Mouse (Mus musculus) embryonic facial prominence, embryonic 14.5 days (tissue): ENCODE data around the gene Hes2. TPM values are rescaled to one million over a fixed set of nuclear protein-coding genes. Genes with fewer than 3 reads are reported as not detected.
A peak's percentile ranks its signal among the peaks of the same experiment; 100 is the strongest.

Experiments used
- ATAC-seq: fragments of 200-750 bp; cut with Nextera tagmentation; 2 replicates; pipeline ENCODE4 v1.8.0; 2017; ENCODE audit warnings: low read depth, moderate number of reproducible peaks, moderate TSS enrichment
- DNase-seq: peaks from one replicate; pipeline ENCODE4 v3.0.0-alpha.2; 2015; ENCODE audit warnings: low spot score
- H3K27ac ChIP-seq: fragments of 300-500 bp; sonication (generic); replicated peaks from 2 replicates; pipeline ENCODE4 v1.5.1; 2014; ENCODE audit warnings: low read depth, mild to moderate bottlenecking, low read length, moderate library complexity
- H3K27me3 ChIP-seq: fragments of 300-500 bp; sonication (generic); replicated peaks from 2 replicates; pipeline ENCODE4 v1.6.1; 2014; ENCODE audit warnings: low read length; ENCODE audit not compliant: control insufficient read depth, insufficient read depth
- H3K36me3 ChIP-seq: fragments of 300-500 bp; sonication (generic); 2 replicates; pipeline ENCODE4 v1.6.1; 2014; ENCODE audit warnings: low read length, mixed read lengths; ENCODE audit not compliant: control insufficient read depth, insufficient read depth
- H3K4me1 ChIP-seq: fragments of 300-500 bp; sonication (generic); 2 replicates; pipeline ENCODE4 v1.6.1; 2014; ENCODE audit warnings: antibody characterized with exemption, low read length; ENCODE audit not compliant: control insufficient read depth, insufficient read depth
- H3K4me2 ChIP-seq: fragments of 300-500 bp; sonication (generic); 2 replicates; pipeline ENCODE4 v1.6.1; 2014; ENCODE audit warnings: low read depth, mild to moderate bottlenecking, low read length, moderate library complexity, mixed read lengths
- H3K4me3 ChIP-seq: fragments of 300-500 bp; sonication (generic); 2 replicates; pipeline ENCODE4 v1.5.1; 2014; ENCODE audit warnings: low read depth, mild to moderate bottlenecking, low read length
- H3K9ac ChIP-seq: fragments of 300-500 bp; sonication (generic); 2 replicates; pipeline ENCODE4 v1.6.1; 2014; ENCODE audit warnings: low read depth, mild to moderate bottlenecking, low read length, moderate library complexity, mixed read lengths
- H3K9me3 ChIP-seq: fragments of 300-500 bp; sonication (generic); 2 replicates; pipeline ENCODE4 v1.6.1; 2016; ENCODE audit warnings: low read length; ENCODE audit not compliant: control insufficient read depth
- WGBS: fragments of 180-500 bp; shearing (Covaris S2); extraction: QIAGEN DNeasy Blood & Tissue Kit; methylation state at CpG from one replicate; pipeline ENCODE4 v1.1.7; 2014; 5-methylcytosine and 5-hydroxymethylcytosine counted together
- polyA plus RNA-seq: library from polyadenylated mRNA; unstranded; fragments of >200 nt; fragmentation: Nextera tagmentation; extraction: Ambion mirVana; gene quantifications from 2 replicates; pipeline ENCODE4 v1.2.1, GENCODE M21; 2014

Hes2 gene
- polyA plus RNA-seq, 1 experiment from 2014 or later: 0.25 TPM

DNA sequence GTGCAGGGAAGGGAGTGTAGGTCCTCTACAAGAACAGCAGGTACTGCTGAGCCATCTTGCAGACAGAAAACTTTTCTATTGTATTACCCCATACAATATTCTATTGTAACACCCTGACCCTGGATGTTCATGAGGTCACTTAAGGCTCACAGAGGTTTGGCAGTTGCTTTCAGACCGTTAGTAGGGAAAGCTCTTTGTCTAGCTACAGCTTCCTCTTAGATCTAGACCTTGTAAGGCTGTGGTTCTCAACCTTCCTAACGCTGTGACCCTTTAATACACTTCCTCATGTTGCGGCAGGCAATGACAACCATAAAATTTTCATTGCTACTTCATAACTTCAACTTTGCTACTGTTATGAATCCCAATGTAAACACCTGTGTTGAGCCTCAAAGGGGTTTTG, 18.0 kb downstream of the Hes2 start:
- H3K27ac ChIP-seq: no peak overlapping the region
- no peaks in the 10 kb centered on the region for H3K36me3 ChIP-seq
- no peak overlapping the region for H3K9ac ChIP-seq
- WGBS: 73% methylated on average over 3 of the region's 3 CpGs
- no peak for ATAC-seq
- peaks cover 18% of the 10 kb centered on the region for H3K27me3 ChIP-seq
- peaks cover 5% of the 10 kb centered on the region for H3K4me1 ChIP-seq
- H3K4me2 ChIP-seq: no peak overlapping the region
- no peaks in the 10 kb centered on the region for H3K9me3 ChIP-seq
- DNase-seq: no peak
- H3K4me3 ChIP-seq: no peak overlapping the region

DNA sequence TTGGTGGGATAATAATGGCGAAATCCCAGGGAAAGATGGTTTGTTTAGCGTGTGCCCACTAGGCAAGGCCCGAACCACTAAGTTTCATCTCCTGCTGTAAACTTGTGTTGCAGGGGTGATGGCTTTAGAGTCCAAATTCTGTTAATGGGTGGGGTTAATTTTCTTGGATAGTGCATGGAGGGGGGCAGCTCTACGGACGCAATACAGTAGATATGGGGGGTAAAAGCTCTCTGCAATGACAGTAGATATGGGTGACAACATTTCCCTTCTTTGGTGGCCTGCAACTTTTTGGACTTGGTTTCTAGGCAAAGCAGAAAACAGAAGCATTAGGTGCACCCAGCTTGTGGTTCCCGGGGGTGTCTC, 18.5 kb downstream of the Hes2 start:
- peak overlapping the region; percentile 66 for H3K4me3 ChIP-seq
- H3K36me3 ChIP-seq: no peaks in the 10 kb centered on the region
- DNase-seq: no peak
- H3K27ac ChIP-seq: peak overlapping the region; percentile 24; the same call in 1 of the 2 replicates
- H3K27me3 ChIP-seq: peaks cover 18% of the 10 kb centered on the region
- peak overlapping the region; percentile 92 for H3K9ac ChIP-seq
- no peaks in the 10 kb centered on the region for H3K9me3 ChIP-seq
- H3K4me1 ChIP-seq: peaks cover 5% of the 10 kb centered on the region
- 63% methylated on average over 6 of the region's 6 CpGs for WGBS
- no peak for ATAC-seq
- H3K4me2 ChIP-seq: peak overlapping the region; percentile 97

DNA sequence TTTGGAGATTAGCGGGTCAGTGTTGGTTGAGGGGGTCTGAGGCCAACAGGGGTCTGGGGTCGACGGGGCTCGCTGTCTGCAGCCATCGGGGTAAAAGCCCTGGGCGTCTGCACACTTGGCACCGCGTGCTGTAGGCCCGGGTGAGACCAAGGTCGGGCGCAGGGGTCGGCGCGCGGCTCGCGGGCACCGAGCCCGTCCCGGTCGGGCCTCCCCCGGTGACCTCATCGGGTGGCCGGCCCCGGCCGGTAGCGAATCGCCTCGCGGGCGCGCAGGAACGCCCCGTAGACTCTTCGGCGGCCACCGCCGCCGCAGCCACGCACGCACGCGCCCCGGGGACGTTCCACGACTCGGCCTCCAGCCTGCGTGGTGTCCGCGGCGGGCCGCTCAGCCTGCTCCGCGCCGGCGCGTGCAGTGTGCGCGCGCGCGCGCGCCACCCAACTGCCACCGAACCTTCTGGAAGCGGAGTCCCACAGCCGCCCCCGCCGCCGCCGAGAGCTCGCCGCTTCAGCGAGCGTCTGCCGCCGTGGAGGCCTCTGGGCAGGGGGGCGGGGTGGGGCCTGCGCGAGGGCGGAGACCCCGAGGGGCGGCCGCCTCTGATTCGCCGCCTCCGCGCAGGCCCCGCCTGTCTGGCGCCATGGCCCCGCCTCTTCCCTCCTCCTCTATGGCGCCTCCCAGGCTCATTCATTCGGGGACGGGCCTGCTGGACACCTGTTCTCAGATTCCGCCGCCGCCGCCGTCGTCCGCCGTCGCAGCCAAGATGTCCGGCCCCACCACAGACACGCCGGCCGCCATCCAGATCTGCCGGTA, 19.1 kb downstream of the Hes2 start, which contains the start of gene Acot7:
Gene Acot7 (plus strand): TSS at position 598 of the 807 bp plus-strand sequence.
- Histone ChIP-seq H3K36me3 (no peaks in the 10 kb centered on the region), H3K4me3 (peak within 1 kb of the TSS; percentile 66), H3K9me3 (no peaks in the 10 kb centered on the region), H3K27me3 (peaks cover 18% of the 10 kb centered on the region), H3K27ac (peak within 1 kb of the TSS; percentile 24), H3K9ac (peak within 1 kb of the TSS; percentile 92), H3K4me1 (peaks cover 5% of the 10 kb centered on the region), H3K4me2 (peak within 1 kb of the TSS; percentile 97)
- DNase-seq (peak; percentile 96), ATAC-seq (peak; percentile 97)
- 0% methylated on average over 24 of the region's 108 CpGs for WGBS

DNA sequence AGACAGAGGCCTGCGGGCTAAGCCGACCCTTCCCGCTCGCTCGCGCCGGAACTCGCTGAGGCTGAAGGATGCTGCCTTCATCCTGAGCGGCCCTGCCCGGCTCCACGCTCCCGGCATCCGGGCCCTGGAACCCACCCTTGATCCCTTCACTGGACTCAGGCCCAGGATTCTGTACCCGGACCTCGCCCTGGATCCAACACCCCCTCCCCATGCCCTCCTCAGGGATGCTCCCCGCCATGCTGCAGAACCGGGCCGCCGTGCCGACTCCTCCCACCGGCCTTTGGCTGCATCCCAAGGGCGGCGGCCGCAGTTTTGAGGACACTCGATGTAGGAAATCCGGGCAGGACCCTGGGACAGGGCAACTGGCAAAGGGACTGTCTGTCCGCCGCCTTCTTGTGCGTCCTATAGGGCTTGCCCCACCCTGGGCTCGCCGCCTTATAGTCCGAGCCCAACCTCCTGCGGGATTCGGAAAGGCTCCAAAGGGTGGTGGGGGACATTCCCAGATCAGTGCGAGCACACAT, 19.7 kb downstream of the Hes2 start:
- peaks cover 5% of the 10 kb centered on the region for H3K4me1 ChIP-seq
- WGBS: 1% methylated on average over 20 of the region's 35 CpGs
- peak; percentile 57 for ATAC-seq
- H3K4me3 ChIP-seq: peak overlapping the region; percentile 66
- no peaks in the 10 kb centered on the region for H3K36me3 ChIP-seq
- H3K27me3 ChIP-seq: peaks cover 18% of the 10 kb centered on the region
- no peak overlapping the region for H3K27ac ChIP-seq
- DNase-seq: no peak
- H3K9me3 ChIP-seq: no peaks in the 10 kb centered on the region
- H3K9ac ChIP-seq: peak overlapping the region; percentile 92
- peak overlapping the region; percentile 97 for H3K4me2 ChIP-seq

DNA sequence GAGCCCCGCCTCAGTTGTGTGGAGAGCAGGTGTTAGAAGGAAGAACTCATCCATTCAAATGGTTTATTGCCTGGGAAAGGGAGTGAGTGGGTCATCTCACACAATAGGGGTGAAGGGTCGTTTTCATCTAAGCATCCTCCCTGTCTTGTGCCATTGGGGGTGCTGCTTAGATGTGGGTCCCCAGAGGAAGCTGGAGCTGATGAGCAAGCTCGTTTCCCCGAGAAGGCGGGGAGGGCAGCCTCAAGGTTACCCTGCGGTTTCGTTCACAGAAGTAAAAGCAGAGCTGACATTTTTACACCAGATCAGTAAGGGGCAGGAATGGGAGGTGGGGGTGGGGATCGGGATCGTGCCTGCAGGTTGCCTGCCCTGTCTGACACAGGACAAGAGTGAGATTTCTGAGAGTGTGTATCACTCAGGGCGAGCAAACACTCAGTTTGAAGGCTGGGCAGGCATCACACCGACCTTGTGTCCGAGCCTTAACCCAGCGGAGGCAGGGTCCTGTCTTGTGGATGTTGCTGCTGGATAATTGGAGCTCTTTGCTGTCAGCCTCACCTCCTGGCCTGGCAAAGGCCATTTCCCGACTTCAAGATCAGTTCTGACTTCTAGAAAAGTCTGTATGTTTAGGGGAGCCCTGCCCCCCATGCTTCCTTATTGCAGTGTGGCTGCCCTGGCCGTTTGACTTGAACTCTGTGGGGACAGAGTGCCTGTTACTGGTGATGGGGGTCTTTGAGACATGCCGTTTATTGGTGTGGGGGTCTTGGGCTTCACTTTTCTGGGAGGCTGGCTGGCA, 20.4 kb downstream of the Hes2 start:
- ATAC-seq (no peak), DNase-seq (no peak)
- WGBS: 32% methylated on average over 15 of the region's 16 CpGs
- no peaks in the 10 kb centered on the region for H3K36me3 ChIP-seq
- no peak overlapping the region for H3K27ac ChIP-seq
- H3K9me3 ChIP-seq: no peaks in the 10 kb centered on the region
- H3K4me3 ChIP-seq: peak overlapping the region; percentile 66
- H3K4me1 ChIP-seq: peaks cover 5% of the 10 kb centered on the region
- H3K9ac ChIP-seq: peak overlapping the region; percentile 92
- peaks cover 18% of the 10 kb centered on the region for H3K27me3 ChIP-seq
- H3K4me2 ChIP-seq: peak overlapping the region; percentile 97

DNA sequence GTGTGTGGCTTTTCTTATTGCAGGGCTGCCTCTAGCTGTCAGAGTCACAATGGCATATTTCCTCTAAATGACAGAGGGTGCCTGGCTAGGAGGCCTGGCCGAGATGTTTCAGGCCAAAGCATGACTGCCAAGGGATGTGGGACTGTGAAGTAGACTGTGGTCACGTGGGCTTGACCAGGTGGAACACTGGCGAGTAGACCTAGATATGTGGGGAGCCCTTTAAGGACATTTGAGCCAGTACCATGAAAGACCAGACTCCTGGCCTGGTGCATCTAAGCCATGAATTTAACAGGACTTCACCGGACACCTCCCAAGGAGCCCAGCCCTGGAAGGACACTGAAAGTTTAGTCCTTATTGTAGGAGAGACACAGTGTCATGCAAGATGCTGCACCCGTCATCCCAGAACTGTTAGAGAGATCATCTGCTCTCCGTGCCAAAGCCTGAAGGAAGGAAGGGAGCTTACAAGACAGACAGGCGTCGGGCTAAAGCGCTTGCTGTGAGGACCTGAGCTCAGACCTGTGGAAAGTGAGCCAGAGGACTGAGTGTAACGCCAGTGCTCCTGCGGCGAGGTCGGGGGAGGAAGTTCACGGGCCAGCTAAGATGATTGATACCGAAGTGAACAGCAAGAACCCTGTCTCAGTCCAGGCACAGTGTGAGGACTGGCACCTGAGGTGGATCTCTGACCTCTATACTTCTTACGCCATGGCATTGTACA, 21.4 kb downstream of the Hes2 start:
- peaks cover 7% of the 10 kb centered on the region for H3K4me1 ChIP-seq
- 88% methylated on average over 16 of the region's 16 CpGs for WGBS
- no peak overlapping the region for H3K9ac ChIP-seq
- peaks cover 13% of the 10 kb centered on the region for H3K27me3 ChIP-seq
- H3K9me3 ChIP-seq: no peaks in the 10 kb centered on the region
- H3K36me3 ChIP-seq: no peaks in the 10 kb centered on the region
- H3K4me3 ChIP-seq: no peak overlapping the region
- H3K4me2 ChIP-seq: no peak overlapping the region
- ATAC-seq (no peak), DNase-seq (no peak)
- no peak overlapping the region for H3K27ac ChIP-seq

DNA sequence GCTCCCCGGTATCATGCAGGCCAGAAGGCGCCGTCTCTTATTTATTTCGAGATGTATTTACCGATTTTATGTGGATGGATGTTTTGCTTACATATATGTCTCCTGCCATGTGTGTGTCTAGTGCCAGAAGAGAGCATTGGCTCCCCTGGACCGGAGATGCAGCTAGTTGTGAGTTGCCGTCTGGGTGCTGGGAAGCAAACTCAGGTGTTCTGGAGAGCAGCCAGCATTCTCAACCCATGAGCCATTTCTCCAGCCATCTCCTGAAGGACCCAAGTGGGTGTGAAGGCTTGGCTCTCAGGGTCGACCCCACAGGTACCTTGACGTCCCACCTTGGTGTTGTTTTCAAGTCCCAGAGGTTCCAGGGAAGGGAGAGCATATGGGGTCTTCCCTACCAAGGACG, 23.5 kb downstream of the Hes2 start:
- Histone ChIP-seq H3K9me3 (no peaks in the 10 kb centered on the region), H3K4me3 (no peak overlapping the region), H3K27ac (no peak overlapping the region), H3K27me3 (peaks cover 13% of the 10 kb centered on the region), H3K36me3 (no peaks in the 10 kb centered on the region), H3K9ac (no peak overlapping the region), H3K4me1 (peaks cover 25% of the 10 kb centered on the region), H3K4me2 (no peak overlapping the region)
- WGBS: 84% methylated on average over 10 of the region's 10 CpGs
- no peak for ATAC-seq
- DNase-seq: no peak

DNA sequence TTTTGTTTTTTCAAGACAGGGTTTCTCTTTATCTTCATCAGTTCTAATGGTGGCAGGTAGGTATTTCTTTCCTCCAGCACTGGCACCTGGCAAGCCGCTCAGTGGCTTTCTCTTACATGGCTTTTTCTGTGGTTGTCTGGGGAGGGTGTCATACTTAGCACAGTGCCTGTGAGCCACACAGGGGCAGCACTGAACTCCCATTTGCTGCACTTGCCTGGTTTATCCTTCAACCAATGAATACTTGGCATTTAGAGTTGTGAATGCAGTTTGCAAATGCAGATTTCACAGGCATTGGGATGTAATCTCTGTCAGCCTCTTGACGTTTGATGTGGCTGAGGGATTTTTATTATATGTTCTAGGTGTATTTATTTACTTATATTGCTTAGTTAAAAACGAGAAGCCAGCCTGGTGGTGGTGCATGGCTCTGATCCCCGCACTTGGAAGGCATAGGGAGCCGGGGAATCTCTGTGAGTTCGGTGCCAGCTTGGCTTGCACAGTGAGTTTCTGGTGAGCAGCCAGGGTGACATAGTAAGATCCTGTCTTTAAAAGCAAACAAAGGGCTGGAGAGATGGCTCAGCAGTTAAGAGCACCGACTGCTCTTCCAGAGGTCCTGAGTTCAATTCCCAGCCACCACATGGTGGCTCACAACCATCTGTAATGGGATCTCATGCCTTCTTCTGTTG, 25.8 kb downstream of the Hes2 start:
- no peak for ATAC-seq
- H3K4me3 ChIP-seq: no peak overlapping the region
- no peaks in the 10 kb centered on the region for H3K9me3 ChIP-seq
- no peak overlapping the region for H3K27ac ChIP-seq
- H3K4me1 ChIP-seq: peaks cover 22% of the 10 kb centered on the region
- no peak for DNase-seq
- peaks cover 3% of the 10 kb centered on the region; the same call in 1 of the 2 replicates for H3K27me3 ChIP-seq
- WGBS: 64% methylated on average over 7 of the region's 7 CpGs
- no peak overlapping the region; the same call in 1 of the 2 replicates for H3K9ac ChIP-seq
- H3K36me3 ChIP-seq: no peaks in the 10 kb centered on the region
- no peak overlapping the region for H3K4me2 ChIP-seq
